Mouse (Mus musculus): ENCODE data around the gene Nfkb2. TPM values are rescaled to one million over a fixed set of nuclear protein-coding genes. Genes with fewer than 3 reads are reported as not detected.

The Nfkb2 gene
- polyA plus RNA-seq, 1 experiment, result 122 TPM

DNA sequence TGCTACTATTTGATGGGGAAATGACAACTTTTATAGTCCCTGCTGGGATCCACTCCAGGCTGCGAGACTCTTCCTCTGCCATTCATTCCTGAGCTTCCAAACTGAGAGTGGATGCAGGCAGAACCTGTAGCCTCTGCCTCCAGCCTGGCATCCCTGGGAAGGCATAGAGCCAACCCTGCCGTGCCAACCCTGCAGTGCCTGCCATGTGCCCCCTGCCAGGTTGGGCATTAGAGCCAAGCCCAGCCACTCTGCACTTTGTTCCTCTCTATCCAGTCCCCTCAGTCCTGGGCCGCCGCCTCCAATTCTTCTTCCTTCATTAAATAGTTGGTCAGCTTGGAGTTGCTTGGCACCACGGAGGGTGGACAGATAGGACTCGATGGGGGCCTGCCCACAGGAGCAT, 18.1 kb upstream of the Nfkb2 start:
- no peak overlapping the region for H3K27ac ChIP-seq (ENCODE audit: control insufficient read depth, insufficient read depth, low read length)
- no peak for DNase-seq
- peaks cover 26% of the 10 kb centered on the region for H3K4me1 ChIP-seq (replicated peaks; ENCODE audit: control insufficient read depth, insufficient read depth, low read length)
- no peaks in the 10 kb centered on the region for H3K27me3 ChIP-seq (ENCODE audit: control insufficient read depth, insufficient read depth, low read length)
- WGBS, result 98% methylated on average over 6 of the region's 6 CpGs
- no peak overlapping the region for H3K4me3 ChIP-seq (ENCODE audit: control insufficient read depth, insufficient read depth, low read length)
- peaks cover 26% of the 10 kb centered on the region for H3K36me3 ChIP-seq (ENCODE audit: control insufficient read depth, insufficient read depth, low read length)
- TF ChIP-seq POLR2A (IDR thresholded peaks at IDR 0.05; ENCODE audit: control insufficient read depth, extremely low read depth, insufficient read depth, low read length, poor library complexity), result no peak
- no peak for TF ChIP-seq CTCF (IDR thresholded peaks at IDR 0.05; ENCODE audit: borderline replicate concordance, control insufficient read depth, extremely low read depth, insufficient read depth, low read length, poor library complexity)

DNA sequence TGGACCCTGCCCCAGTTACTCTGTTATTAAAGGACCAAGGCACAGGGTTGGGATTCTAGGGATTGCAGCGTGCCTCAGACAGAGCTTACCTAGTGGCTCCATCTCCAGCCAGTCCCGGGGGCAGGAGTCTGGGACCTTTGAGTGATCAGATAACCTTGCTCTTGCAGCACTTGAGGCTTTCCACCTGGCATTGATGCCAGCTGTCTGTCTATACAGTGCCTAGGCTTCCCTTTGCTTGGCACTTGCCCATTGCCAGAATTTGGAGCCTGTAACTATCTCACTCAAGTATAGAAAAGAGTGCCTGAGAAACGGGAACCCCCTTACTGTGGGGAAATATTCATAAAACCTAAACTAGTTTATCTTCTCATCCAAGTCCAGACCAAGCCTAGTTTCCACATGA, 17.2 kb upstream of the Nfkb2 start:
- no peak overlapping the region for H3K27ac ChIP-seq (ENCODE audit: control insufficient read depth, insufficient read depth, low read length)
- WGBS, result 89% methylated on average over 3 of the region's 3 CpGs

DNA sequence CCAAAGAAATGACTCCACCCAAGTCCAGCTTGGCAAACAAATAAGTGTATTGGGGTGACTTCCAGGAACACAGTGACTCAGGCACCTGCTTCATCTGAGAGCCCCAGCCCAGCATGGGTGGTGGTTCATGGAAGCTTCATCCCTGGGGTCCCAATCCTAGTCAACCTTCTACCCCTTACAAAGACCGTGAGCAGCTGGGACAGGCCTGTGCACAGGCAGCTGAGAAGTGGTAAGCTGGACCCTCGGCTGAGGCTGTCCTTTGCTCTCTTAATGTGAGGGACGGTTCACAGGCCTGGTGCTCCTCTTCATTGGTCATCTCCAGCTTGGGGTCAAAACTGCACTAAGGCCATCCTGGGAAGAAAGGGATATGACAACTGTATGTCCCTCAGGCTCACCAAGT, 16.6 kb upstream of the Nfkb2 start:
- Histone ChIP-seq H3K27ac (ENCODE audit: control insufficient read depth, insufficient read depth, low read length) (no peak overlapping the region), H3K4me3 (ENCODE audit: control insufficient read depth, insufficient read depth, low read length) (no peak overlapping the region), H3K4me1 (replicated peaks; ENCODE audit: control insufficient read depth, insufficient read depth, low read length) (peaks cover 16% of the 10 kb centered on the region), H3K36me3 (ENCODE audit: control insufficient read depth, insufficient read depth, low read length) (peaks cover 26% of the 10 kb centered on the region), H3K27me3 (ENCODE audit: control insufficient read depth, insufficient read depth, low read length) (no peaks in the 10 kb centered on the region)
- TF ChIP-seq POLR2A (IDR thresholded peaks at IDR 0.05; ENCODE audit: control insufficient read depth, extremely low read depth, insufficient read depth, low read length, poor library complexity), result no peak
- no peak for TF ChIP-seq CTCF (IDR thresholded peaks at IDR 0.05; ENCODE audit: borderline replicate concordance, control insufficient read depth, extremely low read depth, insufficient read depth, low read length, poor library complexity)
- 90% methylated on average over 3 of the region's 3 CpGs for WGBS
- DNase-seq, result no peak

More for the DNA sequence above, 17.2 kb upstream of the Nfkb2 start:
- Histone ChIP-seq H3K4me3 (ENCODE audit: control insufficient read depth, insufficient read depth, low read length) (no peak overlapping the region), H3K4me1 (replicated peaks; ENCODE audit: control insufficient read depth, insufficient read depth, low read length) (peaks cover 21% of the 10 kb centered on the region), H3K36me3 (ENCODE audit: control insufficient read depth, insufficient read depth, low read length) (peaks cover 26% of the 10 kb centered on the region), H3K27me3 (ENCODE audit: control insufficient read depth, insufficient read depth, low read length) (no peaks in the 10 kb centered on the region)
- TF ChIP-seq POLR2A (IDR thresholded peaks at IDR 0.05; ENCODE audit: control insufficient read depth, extremely low read depth, insufficient read depth, low read length, poor library complexity), result no peak
- TF ChIP-seq CTCF (IDR thresholded peaks at IDR 0.05; ENCODE audit: borderline replicate concordance, control insufficient read depth, extremely low read depth, insufficient read depth, low read length, poor library complexity), result no peak
- no peak for DNase-seq

GRCm38 (mm10) chr19:46290535-46291105, 13.5 kb upstream of the Nfkb2 start:
- H3K27me3 ChIP-seq (ENCODE audit: control insufficient read depth, insufficient read depth, low read length), result no peaks in the 10 kb centered on the region
- TF ChIP-seq CTCF (IDR thresholded peaks at IDR 0.05; ENCODE audit: borderline replicate concordance, control insufficient read depth, extremely low read depth, insufficient read depth, low read length, poor library complexity), result no peak
- TF ChIP-seq POLR2A (IDR thresholded peaks at IDR 0.05; ENCODE audit: control insufficient read depth, extremely low read depth, insufficient read depth, low read length, poor library complexity), result no peak
- no peaks in the 10 kb centered on the region for H3K4me1 ChIP-seq (replicated peaks; ENCODE audit: control insufficient read depth, insufficient read depth, low read length)
- no peak overlapping the region for H3K27ac ChIP-seq (ENCODE audit: control insufficient read depth, insufficient read depth, low read length)
- WGBS, result 64% methylated on average over 12 of the region's 12 CpGs
- H3K36me3 ChIP-seq (ENCODE audit: control insufficient read depth, insufficient read depth, low read length), result peaks cover 6% of the 10 kb centered on the region
- H3K4me3 ChIP-seq (ENCODE audit: control insufficient read depth, insufficient read depth, low read length), result no peak overlapping the region
- no peak for DNase-seq

GRCm38 (mm10) chr19:46296938-46297337, 7.2 kb upstream of the Nfkb2 start:
- TF ChIP-seq CTCF (IDR thresholded peaks at IDR 0.05; ENCODE audit: borderline replicate concordance, control insufficient read depth, extremely low read depth, insufficient read depth, low read length, poor library complexity), result no peak
- no peak for TF ChIP-seq POLR2A (IDR thresholded peaks at IDR 0.05; ENCODE audit: control insufficient read depth, extremely low read depth, insufficient read depth, low read length, poor library complexity)
- Histone ChIP-seq H3K27me3 (ENCODE audit: control insufficient read depth, insufficient read depth, low read length) (no peaks in the 10 kb centered on the region), H3K4me3 (ENCODE audit: control insufficient read depth, insufficient read depth, low read length) (no peak overlapping the region), H3K36me3 (ENCODE audit: control insufficient read depth, insufficient read depth, low read length) (no peaks in the 10 kb centered on the region), H3K27ac (ENCODE audit: control insufficient read depth, insufficient read depth, low read length) (no peak overlapping the region), H3K4me1 (replicated peaks; ENCODE audit: control insufficient read depth, insufficient read depth, low read length) (no peaks in the 10 kb centered on the region)
- no peak for DNase-seq
- WGBS, result 90% methylated on average over 4 of the region's 4 CpGs

GRCm38 (mm10) chr19:46300294-46301045, 3.6 kb upstream of the Nfkb2 start:
- no peak for DNase-seq
- H3K4me1 ChIP-seq (replicated peaks; ENCODE audit: control insufficient read depth, insufficient read depth, low read length), result peaks cover 5% of the 10 kb centered on the region
- 69% methylated on average over 8 of the region's 8 CpGs for WGBS
- no peaks in the 10 kb centered on the region for H3K36me3 ChIP-seq (ENCODE audit: control insufficient read depth, insufficient read depth, low read length)
- no peaks in the 10 kb centered on the region for H3K27me3 ChIP-seq (ENCODE audit: control insufficient read depth, insufficient read depth, low read length)
- no peak overlapping the region for H3K27ac ChIP-seq (ENCODE audit: control insufficient read depth, insufficient read depth, low read length)
- TF ChIP-seq POLR2A (IDR thresholded peaks at IDR 0.05; ENCODE audit: control insufficient read depth, extremely low read depth, insufficient read depth, low read length, poor library complexity) (no peak), CTCF (IDR thresholded peaks at IDR 0.05; ENCODE audit: borderline replicate concordance, control insufficient read depth, extremely low read depth, insufficient read depth, low read length, poor library complexity) (no peak)
- H3K4me3 ChIP-seq (ENCODE audit: control insufficient read depth, insufficient read depth, low read length), result no peak overlapping the region

Measured in thymus, adult 2 months (tissue).